Mouse (Mus musculus) heart, adult 2 months (tissue): ENCODE results near the gene Ncapd2.

ENCODE experiments used
- CTCF ChIP-seq: fragments of 200-600 bp; IDR thresholded peaks from 2 replicates; pipeline ENCODE4 v1.8.1; 2022; ENCODE audit warnings: antibody characterized with exemption, mild to moderate bottlenecking, moderate library complexity
- POLR2A ChIP-seq: fragments of 200-500 bp; IDR thresholded peaks from 2 replicates; pipeline ENCODE4 v1.6.1; 2011; ENCODE audit warnings: mild to moderate bottlenecking, low read depth, low read length, control low read depth; ENCODE audit not compliant: insufficient read depth

- no peak for TF ChIP-seq CTCF
- peak; percentile 87 for TF ChIP-seq POLR2A
Observed at GRCm38 (mm10) chr6:125131302-125132156, 60.0 kb downstream of the Ncapd2 start, which contains the start of gene Nop2.
